Mouse (Mus musculus) thymus, postnatal 4 days (tissue): ENCODE measurements around the gene Scn1a.

Experiments
- DNase-seq: peaks from one replicate; pipeline ENCODE4 v3.0.0; 2021

Scn1a gene

GRCm38 (mm10) chr2:66240334-66240733 is 200.3 kb downstream of the Scn1a start:
- no peak for DNase-seq

- DNase-seq: no peak
Observed at GRCm38 (mm10) chr2:66238886-66239285, 201.8 kb downstream of the Scn1a start.

- DNase-seq: no peak
Observed at GRCm38 (mm10) chr2:66220954-66221353, 219.7 kb downstream of the Scn1a start.
